Mouse (Mus musculus): ENCODE measurements at regions not wholly inside any gene's neighbourhood (a gene's known extent, or its start where the extent isn't known, plus 50 kb on each side); places are given as distances from the start of the nearest gene placed in this dataset.
A peak's percentile ranks its signal among the peaks of the same experiment; 100 is the strongest.

DNA sequence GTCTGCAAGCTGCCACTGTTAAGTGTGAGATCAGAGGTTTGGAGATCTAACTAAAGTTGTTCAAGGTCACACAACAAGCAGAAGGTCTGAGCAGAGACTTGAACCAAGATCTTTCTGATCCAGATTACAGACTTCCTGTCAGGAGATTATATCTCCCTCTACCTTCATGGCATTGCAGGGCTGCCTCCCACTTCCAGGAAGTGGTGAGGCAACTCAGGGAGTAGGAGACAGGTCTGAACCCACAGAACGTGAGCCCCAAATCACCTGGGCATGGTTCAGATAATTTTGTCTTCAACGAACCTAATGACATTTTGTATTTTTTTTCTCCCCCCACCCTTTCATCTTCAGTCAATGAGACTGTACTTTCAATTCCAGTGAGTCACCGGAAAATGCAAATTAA is 135.2 kb downstream of the Utp6 start:
- no peak for DNase-seq (ENCODE audit: low spot score in 2 of 2)

DNA sequence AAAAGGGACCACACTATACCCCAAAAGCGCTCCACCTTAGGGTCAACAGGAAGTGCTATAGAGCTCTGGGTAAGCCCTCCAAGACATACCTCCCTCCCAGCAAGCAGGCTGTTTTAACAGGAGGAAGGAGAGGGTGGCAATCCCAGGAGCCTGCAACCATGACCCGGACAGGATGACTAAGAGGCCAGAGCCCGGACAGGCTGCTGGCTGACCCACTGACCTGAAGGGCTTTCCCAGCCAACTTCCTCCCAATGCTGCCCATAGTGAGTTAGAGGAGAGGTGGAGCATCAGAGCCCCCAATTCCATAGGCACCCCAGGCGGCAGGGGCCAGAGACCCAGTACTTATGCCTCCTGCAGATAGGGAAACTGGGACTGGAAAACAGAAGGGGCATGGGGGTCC is 136.3 kb downstream of the Utp6 start:
- DNase-seq (ENCODE audit: low spot score in 2 of 2): no peak

DNA sequence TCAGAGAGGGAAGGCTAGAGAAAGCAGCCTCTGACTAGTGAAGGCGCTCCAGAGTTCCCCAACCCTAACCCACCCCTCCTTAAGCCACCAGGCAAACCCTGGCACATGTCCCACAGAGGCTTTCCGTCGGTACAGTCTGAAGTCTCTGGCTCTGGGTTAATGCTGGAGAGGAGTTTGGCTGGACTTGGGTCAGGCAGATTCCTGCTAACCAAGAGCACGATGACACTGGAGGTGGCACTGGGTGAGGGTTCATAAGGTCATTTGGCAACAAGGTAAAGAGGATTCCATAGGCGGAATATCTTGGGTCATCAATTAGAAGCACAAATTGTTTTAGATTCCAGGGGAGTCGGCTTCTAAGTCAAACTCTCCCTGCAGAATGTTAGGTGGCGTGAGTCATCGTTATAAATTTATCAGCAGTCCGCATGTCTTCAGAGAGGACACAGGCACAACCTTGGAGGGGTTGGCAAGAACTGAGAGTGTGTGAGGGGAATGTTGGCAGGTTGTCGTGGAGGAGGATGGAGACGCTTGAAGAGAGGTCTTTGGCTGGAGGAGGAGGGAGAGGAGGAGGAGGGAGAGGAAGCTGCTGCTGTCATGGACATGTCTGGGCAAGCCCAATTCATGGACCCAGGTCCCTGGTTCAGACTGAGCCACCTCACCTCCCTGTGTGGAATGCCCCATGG is 138.4 kb downstream of the Utp6 start:
- DNase-seq (ENCODE audit: low spot score in 2 of 2): no peak

DNA sequence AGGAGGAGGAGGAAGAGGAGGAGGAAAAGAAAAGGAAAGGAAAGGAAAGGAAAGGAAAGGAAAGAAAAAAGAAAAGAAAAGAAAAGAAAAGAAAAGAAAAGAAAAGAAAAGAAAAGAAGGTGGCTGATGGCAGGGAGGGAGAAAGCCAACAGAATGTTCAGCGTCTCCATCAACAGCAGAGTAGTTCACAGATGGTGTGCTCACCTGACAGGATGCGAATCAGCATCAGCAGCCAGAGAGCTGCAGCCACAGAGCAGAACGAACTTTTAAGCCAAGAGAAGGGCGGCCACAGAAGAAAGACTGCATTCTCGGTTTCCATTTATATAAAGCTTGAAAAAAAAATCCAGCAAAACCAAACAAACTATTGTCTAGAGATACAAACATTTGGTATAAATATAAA is 140.2 kb downstream of the Utp6 start:
- DNase-seq (ENCODE audit: low spot score in 2 of 2): no peak

DNA sequence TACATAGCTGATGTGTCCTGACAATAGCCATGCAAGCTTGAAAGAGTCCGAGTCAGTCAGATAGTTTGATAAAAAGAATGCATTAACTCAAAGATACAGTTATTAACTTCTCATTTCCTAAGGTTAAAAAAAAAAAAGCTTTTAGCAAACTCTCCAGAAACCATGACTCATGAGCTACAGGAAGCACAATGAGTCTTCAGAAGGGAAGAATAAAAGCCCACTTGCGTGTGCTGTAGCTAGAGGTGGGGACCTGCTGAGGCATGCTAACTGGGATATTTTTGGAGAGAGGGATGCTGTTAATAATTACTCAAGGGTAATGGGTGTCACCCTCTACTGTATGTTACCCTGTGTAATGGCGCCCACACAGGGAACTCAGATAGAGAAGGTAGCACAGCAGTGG is 147.0 kb downstream of the Utp6 start:
- no peak for DNase-seq (ENCODE audit: low spot score in 2 of 2)

DNA sequence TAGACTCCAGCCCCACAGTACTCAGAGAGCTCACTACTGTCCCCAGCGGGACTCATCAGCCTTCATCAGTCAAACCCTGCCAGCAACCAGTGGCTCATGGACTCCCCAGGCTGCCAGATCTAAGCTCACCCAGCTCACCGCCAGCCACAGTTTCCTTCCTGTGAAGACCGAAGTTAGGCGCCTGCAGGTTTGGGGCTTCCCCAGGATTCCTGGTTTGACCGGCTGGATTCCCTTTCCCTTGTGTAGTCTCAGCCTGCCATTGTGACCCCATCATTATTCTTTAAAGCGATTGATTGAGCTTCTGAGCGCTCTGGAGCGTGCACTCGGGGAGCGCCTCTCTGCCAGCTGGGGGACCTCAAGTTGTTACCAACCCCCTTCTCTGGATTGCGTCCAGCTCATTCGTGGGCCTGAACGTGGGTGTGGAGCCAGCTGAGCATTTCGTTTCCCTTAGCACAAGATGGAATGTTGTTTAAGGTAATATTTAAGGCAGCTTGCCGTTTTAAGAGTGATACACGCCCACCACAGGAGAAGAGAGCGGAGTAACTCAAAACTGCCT is 155.2 kb downstream of the Utp6 start:
- DNase-seq (ENCODE audit: low spot score in 2 of 2): no peak

DNA sequence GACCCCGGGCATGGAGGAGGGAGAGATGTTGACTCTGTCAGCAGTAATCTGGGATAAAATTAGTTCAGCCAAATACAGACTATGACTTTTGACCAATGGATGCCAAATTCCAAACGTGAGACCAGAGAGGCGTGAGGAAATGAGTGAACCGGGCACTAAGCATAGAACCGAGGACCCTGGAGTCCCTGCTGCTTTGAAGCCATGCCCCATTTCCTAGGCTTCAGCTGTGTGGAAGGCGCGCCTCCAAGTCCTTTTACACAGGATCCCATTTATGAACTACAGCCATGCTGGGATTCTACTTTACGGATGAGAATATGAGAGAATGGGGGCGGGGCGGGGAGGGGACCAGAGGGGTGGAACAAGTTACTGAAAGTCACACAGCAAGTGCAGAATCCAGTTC is 155.8 kb downstream of the Utp6 start:
- no peak for DNase-seq (ENCODE audit: low spot score in 2 of 2)

DNA sequence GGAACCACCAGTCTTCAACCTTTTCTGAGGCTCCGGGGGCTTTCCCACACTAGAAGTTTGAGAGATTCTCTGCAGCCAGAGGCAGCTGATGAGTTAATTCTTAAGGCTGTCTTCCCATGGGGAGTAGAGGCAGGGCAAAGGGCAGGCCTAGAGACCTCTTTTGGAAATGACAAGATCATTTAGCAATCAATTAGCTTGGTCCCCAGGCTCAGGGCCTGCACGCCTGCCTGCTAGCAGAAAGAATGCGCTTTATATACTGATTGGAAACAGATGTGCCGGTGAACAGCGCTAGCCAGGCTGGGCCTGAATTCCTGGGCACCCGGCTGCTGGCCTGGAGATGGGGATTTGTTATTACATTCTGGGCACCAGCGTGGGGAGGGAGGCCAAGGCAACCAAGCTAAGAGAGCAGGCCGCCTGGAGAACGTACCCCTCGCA is 156.2 kb downstream of the Utp6 start:
- no peak for DNase-seq (ENCODE audit: low spot score in 2 of 2)

DNA sequence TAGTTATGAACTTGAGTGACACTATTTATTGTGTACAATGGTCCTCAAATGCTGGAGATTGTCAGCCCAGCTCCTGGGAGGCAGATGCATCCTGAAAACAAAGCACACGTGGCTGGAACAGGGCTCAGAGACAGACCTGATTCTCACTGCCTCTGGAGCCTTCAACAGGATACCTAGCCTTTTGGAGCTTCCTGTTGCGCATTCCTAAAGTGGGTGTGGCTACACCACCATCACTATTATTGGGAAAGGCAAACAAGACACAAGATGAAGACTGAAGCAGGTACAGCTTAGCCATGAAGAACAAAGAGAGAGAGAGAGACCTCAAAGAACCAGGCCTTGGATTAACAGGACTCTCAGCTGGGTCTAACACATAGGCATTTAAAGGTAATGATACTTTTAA is 158.2 kb downstream of the Utp6 start:
- DNase-seq (ENCODE audit: low spot score in 2 of 2): no peak

DNA sequence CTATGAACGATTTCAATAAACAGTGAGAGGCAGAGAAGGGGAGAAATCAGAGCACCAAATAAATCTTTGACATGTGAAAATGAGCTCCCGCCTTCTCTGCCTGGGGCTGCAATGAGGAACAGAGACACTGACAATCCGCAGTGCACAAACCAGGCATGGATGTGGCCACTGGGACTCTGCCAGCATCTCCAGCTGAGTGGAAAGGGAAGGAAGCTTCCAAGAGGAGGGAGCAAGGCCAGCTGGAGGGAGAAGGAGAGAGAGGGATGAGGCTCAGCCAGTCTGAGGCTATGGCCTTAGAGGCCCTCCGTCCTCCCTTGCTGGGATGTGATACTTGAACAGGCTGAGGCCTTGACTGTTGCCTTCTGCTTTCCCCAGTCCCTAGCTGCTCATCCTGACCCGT is 159.2 kb downstream of the Utp6 start:
- DNase-seq (ENCODE audit: low spot score in 2 of 2): peak in 1 of 2 experiments; percentile 53

DNA sequence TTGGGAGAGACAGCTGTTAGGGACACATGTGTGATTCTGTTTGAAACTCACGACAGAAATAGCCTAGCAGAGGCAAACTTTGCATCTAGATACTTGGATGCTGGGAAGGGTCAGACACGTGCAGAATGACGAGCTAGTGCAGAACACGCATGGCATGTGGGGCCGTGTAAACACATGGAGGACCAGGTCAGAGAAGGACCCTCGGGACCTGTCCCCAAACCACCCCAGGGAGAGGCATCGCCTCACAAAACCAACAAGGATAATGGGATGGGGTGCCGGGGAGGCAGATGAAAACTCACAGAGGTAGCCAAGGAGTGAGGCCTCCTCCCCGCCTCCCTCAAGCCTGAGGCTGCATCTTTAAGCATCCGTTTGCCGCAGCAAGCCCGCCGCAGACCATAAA is 159.6 kb downstream of the Utp6 start:
- no peak for DNase-seq (ENCODE audit: low spot score in 2 of 2)

DNA sequence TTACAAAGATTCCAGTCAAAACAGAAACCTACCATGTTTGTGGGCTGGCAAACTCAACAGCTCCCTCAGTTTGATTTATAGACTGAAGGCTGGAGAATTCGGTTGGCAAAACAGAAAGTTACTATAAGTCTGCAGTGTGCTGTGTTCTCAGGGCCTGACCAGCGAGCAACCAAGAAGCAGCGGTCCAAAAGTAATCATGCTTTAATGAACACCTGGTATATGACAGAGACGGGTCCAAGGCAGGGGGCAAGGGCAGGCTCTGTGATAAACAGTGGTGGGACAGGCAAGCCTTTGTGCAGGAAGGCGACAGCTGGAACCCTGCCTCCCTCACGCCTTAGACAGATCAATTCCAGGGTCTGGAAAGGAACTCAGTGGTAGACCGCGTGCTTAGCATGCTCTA is 161.9 kb downstream of the Utp6 start:
- DNase-seq (ENCODE audit: low spot score in 2 of 2): no peak

DNA sequence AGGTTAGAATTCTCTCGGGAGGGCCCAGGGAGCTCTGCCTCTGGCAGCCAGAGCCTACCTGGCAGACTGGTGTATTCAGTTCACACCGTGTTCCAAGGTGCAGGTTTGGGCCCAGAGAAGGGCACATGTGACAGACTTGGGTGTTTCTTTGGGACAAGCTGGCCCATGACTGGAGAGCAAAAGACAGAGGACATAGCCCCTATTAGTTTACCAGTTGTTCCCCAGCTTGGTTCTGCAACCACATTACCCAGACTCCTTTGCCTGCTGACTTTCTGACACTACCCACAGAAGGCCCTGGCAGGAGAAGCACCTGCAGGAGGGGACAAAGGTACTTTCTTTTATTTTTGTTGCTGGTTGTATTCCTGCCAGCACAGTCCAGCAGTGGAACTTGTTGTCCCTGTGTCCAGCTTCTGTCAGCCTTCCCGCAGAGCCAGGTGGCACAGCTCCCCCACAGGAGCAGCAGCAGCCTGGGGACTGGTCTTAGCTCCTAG is 173.9 kb downstream of the Utp6 start:
- DNase-seq (ENCODE audit: low spot score in 2 of 2): no peak

DNA sequence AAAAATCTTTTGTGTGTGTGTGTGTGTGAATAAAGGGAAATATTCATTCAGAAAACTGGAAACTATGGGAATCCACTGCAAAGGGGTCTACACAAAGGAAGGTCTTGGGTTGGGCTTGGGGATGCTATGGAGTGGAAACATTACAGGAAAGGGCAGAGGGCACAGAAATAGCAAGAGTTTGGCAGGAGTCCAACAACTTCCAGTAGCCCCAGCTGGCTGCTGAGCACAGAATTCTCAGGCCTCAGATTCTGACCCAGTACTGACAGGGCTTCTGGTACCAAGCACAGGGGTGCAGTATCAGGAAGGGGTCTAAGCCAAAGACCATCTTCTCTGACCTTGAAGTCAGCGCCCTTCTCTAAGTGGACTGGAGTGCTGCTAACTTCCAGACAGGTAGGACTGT is 174.4 kb downstream of the Utp6 start:
- DNase-seq (ENCODE audit: low spot score in 2 of 2): no peak

DNA sequence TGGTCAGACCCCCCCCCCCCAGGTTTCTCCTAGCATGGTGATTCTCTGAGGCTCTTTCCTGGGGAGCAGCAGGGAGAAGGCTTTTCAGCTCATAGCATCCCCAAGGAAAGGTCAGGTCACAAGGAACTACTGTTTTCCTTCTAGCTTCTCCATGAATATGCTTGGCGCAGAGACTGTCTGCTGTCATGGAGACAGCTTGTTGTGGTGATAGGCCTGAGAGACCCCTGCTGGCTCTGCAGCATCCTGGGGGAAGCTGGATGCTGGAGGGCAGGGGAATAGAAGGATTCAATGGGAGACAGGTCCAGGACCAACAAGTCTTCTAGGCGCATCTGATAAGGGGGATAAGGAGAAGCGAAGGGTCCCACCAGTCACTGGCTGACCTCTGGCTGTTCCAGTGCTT is 178.1 kb downstream of the Utp6 start:
- DNase-seq (ENCODE audit: low spot score in 2 of 2): no peak

DNA sequence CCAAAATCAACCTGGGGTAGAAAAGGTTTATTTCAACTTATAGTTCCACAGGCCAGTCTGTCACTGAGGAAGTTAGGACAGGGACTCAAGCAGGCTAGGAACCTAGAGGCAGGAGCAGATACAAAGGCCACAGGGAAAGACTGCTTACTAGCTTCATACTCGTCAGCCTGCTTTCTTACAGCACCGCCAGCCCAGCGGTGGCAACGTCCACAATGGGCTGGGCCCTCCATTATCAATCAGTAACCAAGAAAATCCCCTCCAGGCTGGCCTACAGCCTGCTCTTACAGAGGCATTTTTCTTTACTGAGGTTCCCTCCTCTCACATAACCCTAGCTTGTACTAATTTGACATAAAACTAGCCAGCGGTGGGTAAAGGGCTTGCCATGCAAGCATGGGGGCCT is 180.2 kb downstream of the Utp6 start:
- no peak for DNase-seq (ENCODE audit: low spot score in 2 of 2)

DNA sequence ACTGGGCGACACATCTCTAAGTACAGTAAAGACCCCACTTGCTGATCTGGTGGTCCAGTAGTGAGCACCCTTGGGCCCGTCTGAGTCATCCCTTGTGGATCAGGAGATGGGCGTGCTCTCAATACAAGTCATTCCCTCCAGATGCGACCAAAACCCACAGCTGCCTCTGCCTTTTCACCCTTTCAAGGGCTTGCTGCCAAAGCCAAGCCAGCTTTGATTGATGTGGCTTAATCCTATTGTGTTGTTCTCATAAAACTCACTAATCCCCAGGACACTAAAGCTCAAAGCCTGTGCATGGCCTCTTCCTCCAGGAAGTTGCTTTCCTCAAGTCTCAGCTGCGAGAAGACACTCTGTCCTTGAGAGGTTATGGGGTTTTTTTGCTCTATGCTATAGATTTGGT is 182.4 kb downstream of the Utp6 start:
- DNase-seq (ENCODE audit: low spot score in 2 of 2): no peak

DNA sequence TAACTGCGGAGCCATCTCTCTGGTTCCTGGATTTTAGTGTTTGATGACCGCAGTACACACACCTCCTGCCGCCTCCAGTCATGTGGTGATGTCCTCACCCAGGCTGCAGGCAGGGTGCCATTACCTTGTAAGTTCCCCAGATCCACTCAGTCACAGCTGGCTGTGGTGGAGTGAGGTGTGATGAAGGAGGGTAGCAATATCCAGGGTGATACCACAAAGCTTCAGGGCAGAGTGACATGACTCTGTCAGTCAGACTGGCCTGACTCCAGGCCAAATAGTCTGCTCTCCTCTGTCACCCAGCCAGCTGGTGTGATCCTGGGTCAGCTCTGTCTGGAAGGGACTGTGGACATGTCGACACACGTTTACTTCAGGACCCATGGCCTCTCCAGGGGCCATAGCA is 183.7 kb downstream of the Utp6 start:
- no peak for DNase-seq (ENCODE audit: low spot score in 2 of 2)

DNA sequence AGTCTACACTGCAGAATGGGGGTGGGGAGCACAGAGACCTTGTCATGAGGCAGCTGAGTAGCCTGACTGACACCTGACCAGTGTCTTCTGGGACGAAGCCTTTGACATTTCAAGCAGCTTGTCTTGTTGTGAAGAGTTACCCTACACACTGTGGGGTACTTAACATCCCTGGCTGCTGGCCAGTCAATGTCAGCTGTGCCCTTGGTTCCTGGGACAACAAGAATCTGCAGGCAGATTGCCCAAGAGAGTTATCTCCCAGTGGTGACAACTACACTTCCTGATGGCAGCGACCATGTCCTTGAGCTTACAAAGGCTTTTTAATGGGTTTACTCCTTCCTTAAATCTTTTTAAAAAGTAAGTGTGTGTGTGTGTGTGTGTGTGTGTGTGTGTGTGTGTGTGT is 184.2 kb downstream of the Utp6 start:
- no peak for DNase-seq (ENCODE audit: low spot score in 2 of 2)

DNA sequence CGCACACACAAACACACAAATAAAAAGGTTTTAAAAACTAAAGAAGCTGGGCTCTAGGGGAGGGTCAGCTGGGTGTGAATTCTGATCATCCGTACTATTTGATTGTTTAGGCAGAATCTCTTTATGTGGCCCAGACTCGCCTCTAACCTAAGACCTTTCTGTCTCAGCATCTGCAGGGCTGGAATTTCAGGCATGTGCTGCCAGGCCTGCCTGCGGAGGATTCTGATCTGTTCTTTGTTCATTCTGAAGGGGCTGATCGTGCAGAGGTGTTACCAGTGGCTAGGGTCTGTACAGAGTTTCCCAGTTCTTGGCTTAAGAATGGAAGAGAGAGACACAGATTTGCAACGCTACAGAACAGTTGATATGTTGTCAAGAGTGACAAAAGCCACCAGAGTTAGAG is 185.6 kb downstream of the Rab11fip4 start:
- DNase-seq (ENCODE audit: low spot score in 2 of 2): no peak

DNA sequence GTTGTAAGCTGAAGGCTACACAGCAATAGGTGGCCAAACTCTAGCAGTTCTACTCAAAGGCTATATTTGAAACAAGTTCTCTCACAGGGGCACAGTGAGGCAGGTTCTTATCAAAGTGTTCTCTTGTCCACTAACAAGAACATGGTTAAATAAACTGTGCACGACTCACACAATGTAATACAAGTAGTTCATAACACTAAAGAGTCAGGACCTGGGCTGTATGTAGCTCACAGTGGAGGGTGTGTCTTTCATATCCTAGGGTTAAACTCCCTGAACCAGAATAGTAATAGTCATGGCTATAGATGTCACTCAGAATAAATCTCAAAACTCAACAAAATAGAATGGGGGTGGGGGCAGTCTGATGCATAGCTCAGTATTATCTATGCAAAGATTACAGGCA is 182.7 kb downstream of the Rab11fip4 start:
- DNase-seq (ENCODE audit: low spot score in 2 of 2): no peak

DNA sequence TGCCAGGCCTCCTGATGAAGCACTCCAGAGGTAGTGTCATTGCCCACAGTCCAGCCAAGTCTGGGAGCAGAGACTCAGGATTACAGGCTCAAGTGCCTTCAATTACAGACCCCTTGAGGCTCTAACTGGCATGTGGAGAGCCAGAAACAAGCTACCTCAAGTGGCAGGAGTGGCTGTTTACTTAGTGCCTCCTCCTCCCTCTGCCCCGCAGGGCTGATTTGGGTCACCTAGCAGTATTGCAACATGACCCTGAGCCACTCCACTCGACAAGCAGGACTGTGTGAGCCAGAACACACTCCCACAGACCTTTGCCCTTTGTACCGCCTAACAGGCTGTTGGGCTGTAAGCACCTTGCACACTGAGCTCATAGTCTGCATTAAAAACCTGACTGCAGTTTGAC is 180.4 kb downstream of the Rab11fip4 start:
- peak in 1 of 2 experiments; percentile 59 for DNase-seq (ENCODE audit: low spot score in 2 of 2)

DNA sequence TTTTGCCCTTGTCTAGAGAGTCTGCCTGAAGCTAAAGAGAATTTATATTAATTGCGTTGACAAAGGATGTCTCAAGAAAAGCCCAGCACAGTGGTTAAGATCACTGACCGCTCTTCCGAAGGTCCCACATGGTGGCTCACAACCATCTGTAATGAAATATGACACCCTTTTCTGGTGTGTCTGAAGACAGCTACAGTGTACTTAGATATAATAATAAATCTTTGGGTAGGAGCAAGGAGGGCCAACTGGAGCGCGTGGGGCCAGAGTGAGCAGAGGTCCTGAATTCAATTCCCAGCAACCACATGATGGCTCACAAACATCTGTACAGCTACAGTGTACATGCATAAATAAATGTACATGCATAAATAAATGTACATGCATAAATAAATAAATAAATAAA is 176.1 kb downstream of the Rab11fip4 start:
- DNase-seq (ENCODE audit: low spot score in 2 of 2): no peak

DNA sequence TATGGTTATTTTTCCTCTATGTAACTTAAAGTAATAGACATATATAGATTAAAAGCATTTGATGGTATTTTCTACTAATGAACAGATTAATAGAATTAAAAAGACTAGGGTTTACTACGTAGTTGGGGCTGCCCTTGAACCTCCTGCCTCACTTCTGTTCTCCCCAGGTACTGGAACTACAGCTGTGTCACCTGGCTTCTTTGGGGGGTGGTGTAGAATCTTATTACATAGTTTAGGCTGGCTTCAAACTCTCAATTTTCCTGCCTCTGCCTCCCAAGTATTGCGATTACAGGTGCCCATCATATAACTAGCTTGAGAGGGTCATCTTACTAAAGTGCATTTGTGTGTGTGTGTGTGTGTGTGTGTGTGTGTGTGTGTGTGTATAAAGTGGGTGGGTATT is 175.0 kb downstream of the Rab11fip4 start:
- no peak for DNase-seq (ENCODE audit: low spot score in 2 of 2)
